Mouse (Mus musculus) brain, embryonic 14.5 days (tissue): ENCODE data around the gene Rnf220.

Source experiments
- CTCF ChIP-seq: fragments of 200-500 bp; IDR thresholded peaks from 2 replicates; pipeline ENCODE4 v1.5.1; 2012; ENCODE audit warnings: inconsistent platforms, mild to moderate bottlenecking, moderate library complexity, borderline replicate concordance; ENCODE audit not compliant: insufficient read depth, insufficient read length; ENCODE audit errors: extremely low read depth
- POLR2A ChIP-seq: fragments of 200-500 bp; IDR thresholded peaks from 2 replicates; pipeline ENCODE4 v1.6.1; 2012; ENCODE audit warnings: mild to moderate bottlenecking, inconsistent platforms, borderline replicate concordance; ENCODE audit not compliant: poor library complexity, insufficient read depth, insufficient read length, severe bottlenecking; ENCODE audit errors: extremely low read depth

GRCm38 (mm10) chr4:117493161-117493568 lies 3.7 kb downstream of the Rnf220 start:
- TF ChIP-seq CTCF (no peak), POLR2A (no peak)
